Mouse (Mus musculus) hindlimb bud, embryonic 11.5 days (tissue): ENCODE data around the gene Zfyve16.

Source experiments
- DNase-seq: peaks from one replicate; pipeline ENCODE4 v3.0.0-alpha.2; 2012; ENCODE audit warnings: low read depth, low spot score; ENCODE audit errors: extremely low spot score

Zfyve16 gene

GRCm38 (mm10) chr13:92530721-92531211 lies at the start of gene Zfyve16:
TSS of gene Zfyve16 (minus strand) at chr13:92530868.
- peak; percentile 86 for DNase-seq

GRCm38 (mm10) chr13:92578210-92578609 lies 47.5 kb upstream of the Zfyve16 start:
- no peak for DNase-seq

- no peak for DNase-seq
These were observed 46.0 kb upstream of the Zfyve16 start for GRCm38 (mm10) chr13:92576688-92577087.

GRCm38 (mm10) chr13:92576072-92576471 lies 45.4 kb upstream of the Zfyve16 start, which contains the start of gene Spz1:
TSS of gene Spz1 (minus strand) at chr13:92576172.
- no peak for DNase-seq

GRCm38 (mm10) chr13:92559429-92559828 lies 28.8 kb upstream of the Zfyve16 start:
- DNase-seq: no peak

- DNase-seq: no peak
These were observed 26.6 kb upstream of the Zfyve16 start for GRCm38 (mm10) chr13:92557229-92557628.

- DNase-seq: peak; percentile 82
These were observed 25.9 kb upstream of the Zfyve16 start for GRCm38 (mm10) chr13:92556458-92557126.

- DNase-seq: no peak
These were observed 16.4 kb upstream of the Zfyve16 start for GRCm38 (mm10) chr13:92547093-92547492.

- no peak for DNase-seq
These were observed 10.3 kb upstream of the Zfyve16 start for GRCm38 (mm10) chr13:92540997-92541396.

GRCm38 (mm10) chr13:92539126-92539525 lies 8.5 kb upstream of the Zfyve16 start:
- DNase-seq: no peak

GRCm38 (mm10) chr13:92533801-92534200 lies 3.1 kb upstream of the Zfyve16 start:
- DNase-seq: no peak

- DNase-seq: no peak
These were observed 1.5 kb upstream of the Zfyve16 start for GRCm38 (mm10) chr13:92532216-92532615.

- no peak for DNase-seq
These were observed 569 bp upstream of the Zfyve16 start for GRCm38 (mm10) chr13:92531237-92531636.

- DNase-seq: peak; percentile 35
These were observed 594 bp downstream of the Zfyve16 start for GRCm38 (mm10) chr13:92529828-92530720.

GRCm38 (mm10) chr13:92523178-92523813 lies 7.4 kb downstream of the Zfyve16 start:
- no peak for DNase-seq

GRCm38 (mm10) chr13:92504871-92505270 lies 25.8 kb downstream of the Zfyve16 start:
- DNase-seq: no peak

- no peak for DNase-seq
These were observed 38.7 kb downstream of the Zfyve16 start for GRCm38 (mm10) chr13:92491923-92492322.

- DNase-seq: no peak
These were observed 39.9 kb downstream of the Zfyve16 start for GRCm38 (mm10) chr13:92490817-92491216.

- DNase-seq: peak; percentile 91
These were observed 46.7 kb downstream of the Zfyve16 start, which contains the start of gene Fam151b for GRCm38 (mm10) chr13:92483852-92484463. TSS of gene Fam151b (minus strand) at chr13:92484015.

- DNase-seq: no peak
These were observed 47.3 kb downstream of the Zfyve16 start for GRCm38 (mm10) chr13:92483348-92483747.

GRCm38 (mm10) chr13:92470151-92470550 lies 60.5 kb downstream of the Zfyve16 start:
- no peak for DNase-seq
